Mouse (Mus musculus): ENCODE measurements around the gene Vwa3b. TPM values are rescaled to one million over a fixed set of nuclear protein-coding genes. Genes with fewer than 3 reads are reported as not detected.

Vwa3b gene
- polyA plus RNA-seq, 1 experiment from 2014 or later, result 1.1 TPM

DNA sequence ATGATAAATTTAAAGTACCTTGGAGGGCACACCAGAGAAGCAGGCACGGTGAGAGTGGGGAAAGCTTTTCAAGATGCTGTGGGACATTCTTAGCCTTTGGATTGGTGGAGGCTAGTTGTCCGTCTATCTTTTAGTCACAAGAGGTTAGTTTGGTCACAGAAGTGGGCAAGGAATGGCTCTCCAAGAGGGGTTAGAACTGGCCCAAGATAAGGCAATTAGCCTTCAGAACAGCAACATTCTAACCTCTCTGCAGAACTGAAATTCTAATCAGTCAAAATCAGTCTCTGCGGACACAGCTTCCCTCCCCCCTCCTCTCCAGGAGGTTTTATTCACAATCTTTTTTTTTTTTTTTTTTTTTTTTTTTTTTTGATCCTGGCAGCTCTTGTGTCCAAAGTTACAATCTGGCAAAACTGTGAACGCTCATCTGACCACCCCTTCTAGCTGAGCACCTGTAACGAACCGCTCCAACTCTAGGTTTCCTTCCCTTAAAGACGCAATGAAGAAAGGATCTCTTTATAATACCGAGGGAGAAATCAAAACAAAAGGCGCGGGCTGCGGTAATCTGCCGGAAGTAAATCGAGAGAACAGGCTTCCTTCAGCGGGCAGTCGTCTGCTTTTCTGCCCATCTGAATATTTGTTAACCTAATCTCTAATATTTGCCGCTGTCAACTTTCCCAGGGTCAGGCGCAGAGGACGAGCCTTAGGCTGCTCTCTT is 2.2 kb downstream of the Vwa3b start:
- no peak for ATAC-seq (ENCODE audit: low FRiP score, low TSS enrichment)
- Histone ChIP-seq H3K27me3 (ENCODE audit: control insufficient read depth, insufficient read depth, low read length) (no peaks in the 10 kb centered on the region), H3K4me1 (replicated peaks; ENCODE audit: control insufficient read depth, insufficient read depth) (no peaks in the 10 kb centered on the region; the same call in 1 of the 2 replicates), H3K9me3 (ENCODE audit: control insufficient read depth, low read length) (no peaks in the 10 kb centered on the region), H3K27ac (replicated peaks) (peak overlapping the region; percentile 88), H3K4me3 (ENCODE audit: low read depth, low read length) (peak overlapping the region; percentile 43), H3K9ac (ENCODE audit: low read length) (peak overlapping the region; percentile 54), H3K4me2 (replicated peaks; ENCODE audit: low read depth) (peak overlapping the region; percentile 69), H3K36me3 (ENCODE audit: control insufficient read depth, insufficient read depth, low read length) (no peaks in the 10 kb centered on the region)
- no peak for TF ChIP-seq CTCF (IDR thresholded peaks at IDR 0.05; ENCODE audit: low read depth)
- TF ChIP-seq EP300 (optimal IDR thresholded peaks at IDR 0.05), result no peak
- 6% methylated on average over 18 of the region's 18 CpGs for WGBS
- DNase-seq (ENCODE audit: low spot score), result no peak

DNA sequence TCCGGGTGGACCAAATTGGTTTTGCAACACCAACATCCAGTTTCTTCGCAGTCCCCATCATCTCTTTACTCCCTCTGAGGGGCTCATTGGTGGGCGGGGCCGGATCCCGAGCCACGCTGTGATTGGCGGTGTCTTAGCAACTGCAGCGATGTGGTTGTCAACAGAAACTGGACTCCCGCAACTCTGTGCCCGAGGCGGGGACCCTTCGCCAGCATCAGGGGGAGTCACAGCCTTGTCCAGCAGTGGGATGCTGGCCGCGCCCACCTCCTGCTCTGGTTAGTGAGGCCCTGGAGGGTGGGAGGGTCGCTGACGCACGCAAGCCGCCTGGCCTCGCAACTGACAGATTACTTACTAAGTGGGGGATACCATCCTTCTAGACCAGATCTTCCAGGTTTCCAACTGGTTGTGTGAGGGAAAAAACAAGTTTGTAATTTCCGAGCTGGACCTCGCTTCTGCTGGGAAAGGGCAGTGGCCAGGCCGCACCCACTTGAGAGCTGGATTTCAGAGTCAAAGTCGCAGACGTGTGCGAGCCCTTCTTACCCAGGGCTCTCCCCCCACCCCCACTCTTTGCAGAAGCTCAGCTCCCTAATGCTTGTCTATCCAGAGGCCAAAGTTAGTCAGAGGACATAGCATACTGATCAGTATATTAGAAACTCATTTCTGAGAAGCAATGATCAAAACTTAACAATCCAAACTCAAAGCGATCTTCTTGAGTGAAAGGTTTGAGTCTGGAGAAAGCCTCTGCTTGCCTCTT is 2.9 kb downstream of the Vwa3b start:
- H3K36me3 ChIP-seq (ENCODE audit: control insufficient read depth, insufficient read depth, low read length), result no peaks in the 10 kb centered on the region
- H3K4me2 ChIP-seq (replicated peaks; ENCODE audit: low read depth), result peak overlapping the region; percentile 69
- no peaks in the 10 kb centered on the region; the same call in 1 of the 2 replicates for H3K4me1 ChIP-seq (replicated peaks; ENCODE audit: control insufficient read depth, insufficient read depth)
- H3K4me3 ChIP-seq (ENCODE audit: low read depth, low read length), result peak overlapping the region; percentile 43
- no peaks in the 10 kb centered on the region for H3K27me3 ChIP-seq (ENCODE audit: control insufficient read depth, insufficient read depth, low read length)
- WGBS, result 2% methylated on average over 26 of the region's 26 CpGs
- H3K9me3 ChIP-seq (ENCODE audit: control insufficient read depth, low read length), result no peaks in the 10 kb centered on the region
- H3K27ac ChIP-seq (replicated peaks), result peak overlapping the region; percentile 88
- no peak for TF ChIP-seq EP300 (optimal IDR thresholded peaks at IDR 0.05)
- peak; percentile 26; the same call in 1 of the 2 replicates for TF ChIP-seq CTCF (IDR thresholded peaks at IDR 0.05; ENCODE audit: low read depth)
- ATAC-seq (ENCODE audit: low FRiP score, low TSS enrichment) (peak; percentile 91), DNase-seq (ENCODE audit: low spot score) (peak; percentile 81)
- peak overlapping the region; percentile 54 for H3K9ac ChIP-seq (ENCODE audit: low read length)

DNA sequence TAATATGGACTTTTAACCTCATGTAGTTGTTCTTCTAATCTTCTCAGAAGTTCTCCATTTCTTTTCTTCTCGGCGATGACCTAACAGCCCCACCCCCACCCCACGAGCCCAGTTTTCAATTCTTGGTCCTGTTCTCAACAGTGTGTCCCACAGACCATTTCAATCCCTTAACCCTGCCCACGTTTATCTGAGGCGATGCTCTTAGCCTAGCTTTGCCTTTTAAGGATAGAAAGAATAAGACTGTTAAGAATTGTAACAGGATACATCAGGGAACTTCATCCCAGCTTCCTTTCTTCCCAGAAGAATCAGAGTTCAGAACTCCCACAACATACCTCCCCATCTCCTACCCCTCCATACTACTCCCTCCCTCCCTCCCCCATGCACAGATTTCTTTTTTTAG is 3.5 kb downstream of the Vwa3b start:
- DNase-seq (ENCODE audit: low spot score), result no peak
- Histone ChIP-seq H3K36me3 (ENCODE audit: control insufficient read depth, insufficient read depth, low read length) (no peaks in the 10 kb centered on the region), H3K9ac (ENCODE audit: low read length) (no peak overlapping the region), H3K27ac (replicated peaks) (peak overlapping the region; percentile 88), H3K4me3 (ENCODE audit: low read depth, low read length) (no peak overlapping the region), H3K9me3 (ENCODE audit: control insufficient read depth, low read length) (no peaks in the 10 kb centered on the region), H3K4me2 (replicated peaks; ENCODE audit: low read depth) (peak overlapping the region; percentile 69), H3K4me1 (replicated peaks; ENCODE audit: control insufficient read depth, insufficient read depth) (no peaks in the 10 kb centered on the region; the same call in 1 of the 2 replicates), H3K27me3 (ENCODE audit: control insufficient read depth, insufficient read depth, low read length) (no peaks in the 10 kb centered on the region)
- 23% methylated on average over 5 of the region's 5 CpGs for WGBS
- peak; percentile 51; the same call in 1 of the 2 replicates for ATAC-seq (ENCODE audit: low FRiP score, low TSS enrichment)
- TF ChIP-seq EP300 (optimal IDR thresholded peaks at IDR 0.05) (no peak), CTCF (IDR thresholded peaks at IDR 0.05; ENCODE audit: low read depth) (no peak)

DNA sequence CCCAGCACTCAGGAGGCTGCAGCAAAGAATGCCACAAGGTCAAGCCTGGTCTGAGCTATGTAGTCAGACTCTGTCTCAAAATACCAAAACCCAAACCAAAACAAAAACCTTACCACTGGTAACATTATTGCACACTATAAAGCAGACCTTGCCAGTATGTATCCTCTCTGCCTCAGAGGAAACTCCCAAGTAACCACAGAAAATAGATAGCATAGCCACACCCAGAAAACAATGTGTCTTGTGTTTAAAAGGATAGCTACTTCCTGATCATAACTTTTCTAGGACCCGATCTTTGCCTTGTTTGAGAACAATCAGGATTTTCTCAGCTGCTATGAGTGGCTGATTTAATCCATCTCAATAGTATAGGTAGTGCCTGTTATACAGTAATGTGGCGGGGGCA is 4.3 kb downstream of the Vwa3b start:
- ATAC-seq (ENCODE audit: low FRiP score, low TSS enrichment) (no peak), DNase-seq (ENCODE audit: low spot score) (no peak)
- no peaks in the 10 kb centered on the region; the same call in 1 of the 2 replicates for H3K4me1 ChIP-seq (replicated peaks; ENCODE audit: control insufficient read depth, insufficient read depth)
- TF ChIP-seq CTCF (IDR thresholded peaks at IDR 0.05; ENCODE audit: low read depth), result no peak
- no peak for TF ChIP-seq EP300 (optimal IDR thresholded peaks at IDR 0.05)
- no peaks in the 10 kb centered on the region for H3K27me3 ChIP-seq (ENCODE audit: control insufficient read depth, insufficient read depth, low read length)
- H3K4me2 ChIP-seq (replicated peaks; ENCODE audit: low read depth), result no peak overlapping the region
- H3K36me3 ChIP-seq (ENCODE audit: control insufficient read depth, insufficient read depth, low read length), result no peaks in the 10 kb centered on the region
- H3K9me3 ChIP-seq (ENCODE audit: control insufficient read depth, low read length), result no peaks in the 10 kb centered on the region
- H3K4me3 ChIP-seq (ENCODE audit: low read depth, low read length), result no peak overlapping the region
- WGBS, result 63% methylated on average over 2 of the region's 2 CpGs
- H3K27ac ChIP-seq (replicated peaks), result peak overlapping the region; percentile 88
- no peak overlapping the region for H3K9ac ChIP-seq (ENCODE audit: low read length)

DNA sequence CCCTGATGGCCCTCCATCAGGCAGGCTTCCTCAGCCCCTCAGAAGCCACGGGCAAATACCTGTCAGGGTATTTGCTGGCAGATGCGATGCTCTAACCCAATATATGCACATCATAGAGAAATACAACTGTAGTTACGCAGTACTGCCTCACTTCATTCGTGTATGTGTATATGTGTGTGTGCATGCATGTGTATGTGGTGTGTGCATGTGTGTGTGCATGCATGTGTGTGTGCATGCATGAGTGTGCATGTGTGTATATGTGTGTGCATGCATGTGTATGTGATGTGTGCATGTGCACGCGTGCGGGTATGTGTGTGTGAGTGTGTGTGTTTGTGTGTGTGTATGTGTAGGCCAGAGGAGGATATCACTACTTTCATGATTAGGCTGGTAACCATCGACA is 9.5 kb downstream of the Vwa3b start:
- Histone ChIP-seq H3K4me3 (ENCODE audit: low read depth, low read length) (no peak overlapping the region), H3K9ac (ENCODE audit: low read length) (no peak overlapping the region), H3K27ac (replicated peaks) (no peak overlapping the region), H3K9me3 (ENCODE audit: control insufficient read depth, low read length) (no peaks in the 10 kb centered on the region), H3K27me3 (ENCODE audit: control insufficient read depth, insufficient read depth, low read length) (no peaks in the 10 kb centered on the region), H3K4me1 (replicated peaks; ENCODE audit: control insufficient read depth, insufficient read depth) (no peaks in the 10 kb centered on the region; the same call in 1 of the 2 replicates), H3K4me2 (replicated peaks; ENCODE audit: low read depth) (no peak overlapping the region), H3K36me3 (ENCODE audit: control insufficient read depth, insufficient read depth, low read length) (no peaks in the 10 kb centered on the region)
- WGBS, result 90% methylated on average over 8 of the region's 8 CpGs
- no peak for ATAC-seq (ENCODE audit: low FRiP score, low TSS enrichment)
- DNase-seq (ENCODE audit: low spot score), result no peak
- TF ChIP-seq EP300 (optimal IDR thresholded peaks at IDR 0.05) (no peak), CTCF (IDR thresholded peaks at IDR 0.05; ENCODE audit: low read depth) (no peak)

DNA sequence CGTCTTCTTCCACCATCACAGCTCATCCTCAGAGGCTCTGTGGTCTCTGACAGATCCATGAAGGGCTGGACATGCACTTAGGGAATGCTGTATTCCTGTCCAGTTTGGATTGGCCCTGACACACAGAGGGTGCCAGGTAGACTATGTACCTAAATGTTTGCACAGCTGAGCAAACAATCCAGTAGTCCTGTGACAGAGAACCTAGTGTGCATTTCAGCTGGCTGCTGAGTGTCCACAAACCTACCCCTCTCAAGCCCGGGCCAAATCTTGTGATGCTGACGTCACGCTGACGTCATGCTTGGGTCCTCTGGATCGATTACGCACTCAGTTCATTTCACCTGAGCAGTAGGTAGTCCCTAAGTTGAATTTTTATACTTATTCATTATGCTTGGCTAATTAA is 14.7 kb downstream of the Vwa3b start:
- peak; percentile 97 for ATAC-seq (ENCODE audit: low FRiP score, low TSS enrichment)

More for the DNA sequence above, 14.7 kb downstream of the Vwa3b start:
- WGBS, result 72% methylated on average over 7 of the region's 7 CpGs
- Histone ChIP-seq H3K4me1 (replicated peaks; ENCODE audit: control insufficient read depth, insufficient read depth) (no peaks in the 10 kb centered on the region), H3K9ac (ENCODE audit: low read length) (no peak overlapping the region), H3K27ac (replicated peaks) (no peak overlapping the region), H3K4me3 (ENCODE audit: low read depth, low read length) (no peak overlapping the region), H3K36me3 (ENCODE audit: control insufficient read depth, insufficient read depth, low read length) (no peaks in the 10 kb centered on the region), H3K4me2 (replicated peaks; ENCODE audit: low read depth) (no peak overlapping the region), H3K27me3 (ENCODE audit: control insufficient read depth, insufficient read depth, low read length) (no peaks in the 10 kb centered on the region), H3K9me3 (ENCODE audit: control insufficient read depth, low read length) (no peaks in the 10 kb centered on the region)
- no peak for TF ChIP-seq CTCF (IDR thresholded peaks at IDR 0.05; ENCODE audit: low read depth)
- DNase-seq (ENCODE audit: low spot score), result peak; percentile 67
